Mouse (Mus musculus) liver, embryonic 14.5 days (tissue): Measurements from ENCODE around the gene Chchd1.

Experiments
- CTCF ChIP-seq: IDR thresholded peaks from 2 replicates; pipeline ENCODE4 v1.5.1; 2016; ENCODE audit warnings: antibody characterized with exemption, low read depth, control low read depth
- EP300 ChIP-seq: IDR thresholded peaks from 2 replicates; pipeline ENCODE4 v1.6.1; 2016; ENCODE audit warnings: antibody characterized with exemption, low read depth

- TF ChIP-seq CTCF (no peak), EP300 (no peak)
Observed at GRCm38 (mm10) chr14:20741301-20741700, 38.5 kb downstream of the Chchd1 start.
